Mouse (Mus musculus) cerebellum, adult 8-10 months (tissue): Measurements from ENCODE around the gene Porcn.
A peak's percentile ranks its signal among the peaks of the same experiment; 100 is the strongest.

Source experiments
- DNase-seq: peaks from one replicate; pipeline ENCODE4 v3.0.0; 2022

Gene Porcn

GRCm38 (mm10) chrX:8206015-8206693 is at the start of gene Porcn:
TSS of gene Porcn (minus strand) at chrX:8206525.
- peak; percentile 85 for DNase-seq

- no peak for DNase-seq
Measured at GRCm38 (mm10) chrX:8255807-8256206, 49.5 kb upstream of the Porcn start.

- DNase-seq = no peak
Measured at GRCm38 (mm10) chrX:8253711-8254110, 47.4 kb upstream of the Porcn start.

- peak; percentile 79 for DNase-seq
Measured at GRCm38 (mm10) chrX:8252334-8253285, 46.3 kb upstream of the Porcn start, which contains the start of gene Ftsj1. TSS of gene Ftsj1 (minus strand) at chrX:8252406.

GRCm38 (mm10) chrX:8251789-8252333 is 45.5 kb upstream of the Porcn start:
- DNase-seq = no peak

GRCm38 (mm10) chrX:8248542-8249120 is 42.3 kb upstream of the Porcn start:
- no peak for DNase-seq

GRCm38 (mm10) chrX:8247680-8248079 is 41.4 kb upstream of the Porcn start:
- no peak for DNase-seq

GRCm38 (mm10) chrX:8238804-8239395 is 32.6 kb upstream of the Porcn start:
- DNase-seq = no peak

GRCm38 (mm10) chrX:8236704-8237103 is 30.4 kb upstream of the Porcn start:
- no peak for DNase-seq

- DNase-seq = no peak
Measured at GRCm38 (mm10) chrX:8233602-8234001, 27.3 kb upstream of the Porcn start.

GRCm38 (mm10) chrX:8230272-8230671 is 23.9 kb upstream of the Porcn start:
- no peak for DNase-seq

- DNase-seq = no peak
Measured at GRCm38 (mm10) chrX:8223473-8223872, 17.1 kb upstream of the Porcn start.

GRCm38 (mm10) chrX:8222678-8223421 is 16.5 kb upstream of the Porcn start:
- DNase-seq = peak; percentile 44

- peak; percentile 51 for DNase-seq
Measured at GRCm38 (mm10) chrX:8222296-8222677, 16.0 kb upstream of the Porcn start.

- DNase-seq = no peak
Measured at GRCm38 (mm10) chrX:8219651-8220050, 13.3 kb upstream of the Porcn start.

- no peak for DNase-seq
Measured at GRCm38 (mm10) chrX:8218114-8218513, 11.8 kb upstream of the Porcn start.

GRCm38 (mm10) chrX:8217383-8217782 is 11.1 kb upstream of the Porcn start:
- no peak for DNase-seq

- no peak for DNase-seq
Measured at GRCm38 (mm10) chrX:8211490-8212207, 5.3 kb upstream of the Porcn start.

GRCm38 (mm10) chrX:8209720-8210119 is 3.4 kb upstream of the Porcn start:
- DNase-seq = no peak

GRCm38 (mm10) chrX:8207224-8207623 is 899 bp upstream of the Porcn start:
- DNase-seq = no peak

GRCm38 (mm10) chrX:8206694-8207197 is 421 bp upstream of the Porcn start:
- DNase-seq = no peak
